Mouse (Mus musculus) liver, adult 2 months (tissue): ENCODE data around the gene Ngf. TPM values are rescaled to one million over a fixed set of nuclear protein-coding genes. Genes with fewer than 3 reads are reported as not detected.

ENCODE experiments used
- DNase-seq: peaks from one replicate; pipeline ENCODE4 v3.0.0-alpha.2; 2011; ENCODE audit warnings: low read depth, low spot score; ENCODE audit errors: extremely low read depth
- H3K27ac ChIP-seq: fragments of 200-500 bp; replicated peaks from 2 replicates; pipeline ENCODE4 v1.5.1; 2012; ENCODE audit warnings: low read depth, mild to moderate bottlenecking, control low read depth, inconsistent platforms, low read length; ENCODE audit not compliant: insufficient read depth
- H3K27me3 ChIP-seq: fragments of 200-500 bp; 2 replicates; pipeline ENCODE4 v1.6.1; 2012; ENCODE audit warnings: mild to moderate bottlenecking, moderate library complexity, low read length, inconsistent platforms; ENCODE audit not compliant: control insufficient read depth, insufficient read depth
- H3K36me3 ChIP-seq: fragments of 200-500 bp; 2 replicates; pipeline ENCODE4 v1.6.1; 2012; ENCODE audit warnings: low read length, inconsistent platforms; ENCODE audit not compliant: control insufficient read depth, insufficient read depth
- H3K4me1 ChIP-seq: fragments of 200-500 bp; 2 replicates; pipeline ENCODE4 v1.6.1; 2011; ENCODE audit warnings: low read length; ENCODE audit not compliant: control insufficient read depth, insufficient read depth
- H3K4me3 ChIP-seq: fragments of 200-500 bp; 2 replicates; pipeline ENCODE4 v1.5.1; 2011; ENCODE audit warnings: low read depth, mild to moderate bottlenecking, control low read depth, low read length, moderate library complexity; ENCODE audit not compliant: insufficient read depth
- H3K79me2 ChIP-seq: fragments of 200-500 bp; 2 replicates; pipeline ENCODE4 v1.6.1; 2012; ENCODE audit warnings: inconsistent platforms, mild to moderate bottlenecking, low read length, moderate library complexity; ENCODE audit not compliant: control insufficient read depth, insufficient read depth
- H3K9ac ChIP-seq: fragments of 200-500 bp; 2 replicates; pipeline ENCODE4 v1.6.1; 2012; ENCODE audit warnings: low read depth, mild to moderate bottlenecking, control low read depth, inconsistent platforms, low read length
- CTCF ChIP-seq: fragments of 200-500 bp; IDR thresholded peaks from 2 replicates; pipeline ENCODE4 v1.5.1; 2011; ENCODE audit warnings: low read depth, low read length, control low read depth
- POLR2A ChIP-seq: fragments of 200-500 bp; IDR thresholded peaks from 2 replicates; pipeline ENCODE4 v1.6.1; 2011; ENCODE audit warnings: low read length, control low read depth; ENCODE audit not compliant: insufficient read depth; ENCODE audit errors: extremely low read depth
- WGBS: fragments of 180-500 bp; shearing (Covaris S2); methylation state at CpG from one replicate; pipeline ENCODE4 v1.1.7; 2018; 5-methylcytosine and 5-hydroxymethylcytosine counted together
- polyA plus RNA-seq: library from polyadenylated mRNA; depleted of rRNA; stranded (reverse); fragments of >200 nt; gene quantifications from 2 replicates; pipeline ENCODE4 v1.2.3, GENCODE M21; 2012; rRNA removed
- total RNA-seq: library from RNA; depleted of rRNA; stranded (reverse); fragments of >200 nt; gene quantifications from 2 replicates; pipeline ENCODE4 v1.2.3, GENCODE M21; 2014; rRNA removed

Gene Ngf
- total RNA-seq (3.4 and 4.4 TPM in 2 replicates), polyA plus RNA-seq (8.5 and 10.3 TPM in 2 replicates)

DNA sequence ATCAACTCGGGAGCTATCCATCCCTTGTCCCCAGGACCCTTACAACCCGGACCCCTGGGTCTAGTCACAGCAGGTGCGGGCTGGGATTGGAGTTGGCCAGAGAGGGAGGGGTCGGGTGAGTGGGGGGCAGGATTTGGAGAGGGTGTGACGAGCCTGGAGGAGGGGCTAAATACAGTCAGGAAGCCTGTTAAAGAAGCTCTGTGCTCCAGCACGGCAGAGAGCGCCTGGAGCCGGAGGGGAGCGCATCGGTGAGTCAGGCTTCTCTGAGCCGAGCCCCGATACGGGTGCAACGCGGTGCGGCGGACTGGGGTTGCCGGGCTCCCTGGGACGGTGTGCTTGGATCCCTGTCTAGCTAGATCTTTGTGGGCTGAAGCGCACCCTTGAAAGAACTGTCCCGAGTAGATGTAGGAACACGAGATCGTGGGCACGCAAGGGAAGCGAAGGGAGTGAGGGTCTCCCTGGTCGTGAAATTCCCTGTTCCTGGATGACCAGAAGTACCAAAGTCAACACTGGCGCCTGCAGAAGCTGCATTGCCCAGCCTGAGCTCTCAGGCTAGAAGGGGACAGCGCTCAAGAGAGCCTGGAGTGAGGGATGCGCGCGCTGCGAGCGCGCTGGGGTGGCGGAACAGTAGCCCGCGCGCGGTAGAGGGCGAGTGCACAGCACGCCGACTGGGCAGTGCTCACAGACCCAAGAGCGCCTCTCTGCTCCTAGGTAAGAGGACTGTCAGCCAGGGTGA is at the start of gene Ngf:
TSS of gene Ngf (plus strand) at position 207 of the 736 bp plus-strand sequence.
- H3K27ac ChIP-seq: peak within 1 kb of the TSS; percentile 17
- WGBS: 3% methylated on average over 43 of the region's 43 CpGs
- TF ChIP-seq CTCF (no peak), POLR2A (peak; percentile 62)
- H3K27me3 ChIP-seq: peaks cover 8% of the 10 kb centered on the region; the same call in 1 of the 2 replicates
- H3K9ac ChIP-seq: peak within 1 kb of the TSS; percentile 66
- H3K4me1 ChIP-seq: no peaks in the 10 kb centered on the region
- no peak for DNase-seq
- H3K79me2 ChIP-seq: no peaks in the 10 kb centered on the region; the same call in 1 of the 2 replicates
- no peaks in the 10 kb centered on the region for H3K36me3 ChIP-seq
- peak within 1 kb of the TSS; percentile 63 for H3K4me3 ChIP-seq

GRCm38 (mm10) chr3:102445567-102445966 is 24.2 kb upstream of the Ngf start:
- Histone ChIP-seq H3K9ac (no peak overlapping the region), H3K4me3 (no peak overlapping the region), H3K79me2 (no peaks in the 10 kb centered on the region), H3K4me1 (no peaks in the 10 kb centered on the region), H3K36me3 (no peaks in the 10 kb centered on the region), H3K27ac (no peak overlapping the region; the same call in 1 of the 2 replicates), H3K27me3 (no peaks in the 10 kb centered on the region)
- 53% methylated on average over 3 of the region's 3 CpGs for WGBS
- TF ChIP-seq CTCF: no peak
- no peak for TF ChIP-seq POLR2A
- peak; percentile 42 for DNase-seq

- no peaks in the 10 kb centered on the region for H3K36me3 ChIP-seq
- DNase-seq: peak; percentile 39
- no peak overlapping the region for H3K4me3 ChIP-seq
- H3K27me3 ChIP-seq: no peaks in the 10 kb centered on the region
- H3K4me1 ChIP-seq: no peaks in the 10 kb centered on the region
- no peak overlapping the region for H3K9ac ChIP-seq
- peak overlapping the region; percentile 67; the same call in 1 of the 2 replicates for H3K27ac ChIP-seq
- TF ChIP-seq POLR2A: no peak
- TF ChIP-seq CTCF: no peak
- WGBS: 71% methylated on average over 4 of the region's 4 CpGs
- H3K79me2 ChIP-seq: no peaks in the 10 kb centered on the region
These were observed 23.0 kb upstream of the Ngf start for GRCm38 (mm10) chr3:102446691-102447090.

DNA sequence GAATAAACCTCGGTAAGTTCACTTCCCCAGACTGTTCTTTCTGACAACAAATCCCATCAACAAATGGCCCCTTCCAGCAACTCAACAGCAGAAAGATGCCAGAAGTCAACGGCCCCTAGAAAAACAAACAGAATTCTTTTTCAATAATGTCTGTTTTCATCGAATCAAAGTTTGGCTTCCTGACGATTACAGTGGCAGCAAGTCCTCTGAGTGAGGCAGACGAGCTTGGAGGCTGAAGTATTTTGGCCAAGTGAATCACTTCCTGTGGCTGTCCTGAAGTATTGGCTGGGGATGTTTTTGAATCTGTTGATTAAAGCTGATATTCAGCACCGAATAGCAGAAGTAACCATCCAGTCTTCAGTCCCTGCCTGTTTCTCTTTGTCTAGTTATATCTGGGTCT is 15.2 kb upstream of the Ngf start:
- TF ChIP-seq CTCF: no peak
- Histone ChIP-seq H3K79me2 (no peaks in the 10 kb centered on the region), H3K4me3 (no peak overlapping the region), H3K9ac (no peak overlapping the region), H3K27ac (peak overlapping the region; percentile 29; the same call in 1 of the 2 replicates), H3K36me3 (no peaks in the 10 kb centered on the region), H3K4me1 (no peaks in the 10 kb centered on the region), H3K27me3 (no peaks in the 10 kb centered on the region)
- peak; percentile 32 for DNase-seq
- 52% methylated on average over 6 of the region's 6 CpGs for WGBS

DNA sequence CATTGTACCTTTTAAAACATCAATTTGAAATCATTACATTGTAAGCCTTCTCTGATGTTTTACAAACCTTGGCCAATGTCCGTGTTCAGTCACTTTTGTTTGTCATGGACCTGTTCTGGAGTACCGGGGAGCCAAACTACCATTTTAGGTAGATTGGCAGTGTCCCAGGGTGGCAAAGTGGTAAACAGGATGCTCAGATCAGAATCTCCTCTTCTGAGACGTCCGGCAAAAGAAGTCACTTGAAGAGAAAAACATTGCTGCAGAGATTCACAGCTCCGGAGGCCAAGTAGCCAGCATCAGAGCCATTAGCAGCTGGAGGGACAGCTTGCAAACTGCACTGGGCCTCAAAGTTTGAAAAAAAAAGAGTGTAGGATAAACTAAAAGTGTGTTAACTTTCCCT is 9.2 kb upstream of the Ngf start:
- H3K9ac ChIP-seq: no peak overlapping the region
- no peak overlapping the region for H3K27ac ChIP-seq
- WGBS: 74% methylated on average over 5 of the region's 5 CpGs
- H3K4me3 ChIP-seq: no peak overlapping the region
- H3K36me3 ChIP-seq: no peaks in the 10 kb centered on the region
- H3K27me3 ChIP-seq: no peaks in the 10 kb centered on the region
- DNase-seq: no peak
- no peaks in the 10 kb centered on the region for H3K79me2 ChIP-seq
- TF ChIP-seq POLR2A (no peak), CTCF (no peak)
- no peaks in the 10 kb centered on the region for H3K4me1 ChIP-seq

- no peak overlapping the region for H3K9ac ChIP-seq
- no peak overlapping the region for H3K4me3 ChIP-seq
- H3K79me2 ChIP-seq: no peaks in the 10 kb centered on the region
- H3K4me1 ChIP-seq: no peaks in the 10 kb centered on the region
- H3K27me3 ChIP-seq: no peaks in the 10 kb centered on the region
- TF ChIP-seq POLR2A: no peak
- TF ChIP-seq CTCF: no peak
- WGBS: 83% methylated on average over 6 of the region's 6 CpGs
- H3K27ac ChIP-seq: no peak overlapping the region
- no peaks in the 10 kb centered on the region for H3K36me3 ChIP-seq
- DNase-seq: no peak
These were observed 8.7 kb upstream of the Ngf start for GRCm38 (mm10) chr3:102460986-102461385.
